Mouse (Mus musculus) brain, embryonic 14.5 days (tissue): ENCODE measurements at regions not wholly inside any gene's neighbourhood (a gene's known extent, or its start where the extent isn't known, plus 50 kb on each side); places are given as distances from the start of the nearest gene placed in this dataset.

ENCODE experiments used
- CTCF ChIP-seq: fragments of 200-500 bp; IDR thresholded peaks from 2 replicates; pipeline ENCODE4 v1.5.1; 2012; ENCODE audit warnings: inconsistent platforms, mild to moderate bottlenecking, moderate library complexity, borderline replicate concordance; ENCODE audit not compliant: insufficient read depth, insufficient read length; ENCODE audit errors: extremely low read depth
- POLR2A ChIP-seq: fragments of 200-500 bp; IDR thresholded peaks from 2 replicates; pipeline ENCODE4 v1.6.1; 2012; ENCODE audit warnings: mild to moderate bottlenecking, inconsistent platforms, borderline replicate concordance; ENCODE audit not compliant: poor library complexity, insufficient read depth, insufficient read length, severe bottlenecking; ENCODE audit errors: extremely low read depth

GRCm38 (mm10) chr15:37153177-37153576 is 145.6 kb upstream of the Zfp706 start:
- TF ChIP-seq POLR2A = no peak
- no peak for TF ChIP-seq CTCF
